Mouse (Mus musculus): ENCODE results near the gene Lcn3. TPM values are rescaled to one million over a fixed set of nuclear protein-coding genes. Genes with fewer than 3 reads are reported as not detected.
"Not testable (repeated sequence)": the region's sequence is repeated elsewhere in the genome, so short reads cannot be mapped to it uniquely, and the experiment has no call there.

Lcn3 gene
- total and polyA plus RNA-seq, 2 experiments from 2014 or later: not detected

DNA sequence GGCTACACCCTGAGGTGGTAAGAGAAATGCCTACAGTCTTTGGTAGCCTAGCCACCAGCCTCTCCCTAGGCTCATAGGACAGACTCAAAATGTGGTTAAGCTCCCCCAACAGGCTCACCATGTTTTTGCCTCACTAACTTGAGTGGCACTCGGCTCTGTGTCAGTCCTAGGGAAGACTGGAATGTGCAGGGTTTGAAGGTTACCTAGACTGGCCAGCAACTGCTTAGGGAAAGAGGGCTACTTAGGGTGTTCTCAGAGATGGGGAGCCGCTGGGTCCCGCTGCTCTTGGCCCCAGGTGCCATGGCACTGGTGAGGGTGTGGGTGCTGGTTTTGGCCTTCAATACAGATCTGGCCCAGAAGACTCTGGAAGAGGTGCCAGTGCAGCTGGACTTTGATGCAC is 16.6 kb downstream of the Lcn3 start, which contains the start of gene Gm13539:
Gm13539 (plus strand) TSS at position 301 of the 400 bp plus-strand sequence.
- Histone ChIP-seq H3K36me3 (ENCODE audit: insufficient read depth, low read length) (no peaks in the 10 kb centered on the region), H3K4me2 (ENCODE audit: low read depth, low read length) (no peak within 1 kb of the TSS), H3K27ac (no peak within 1 kb of the TSS), H3K4me1 (ENCODE audit: insufficient read depth, low read length) (no peaks in the 10 kb centered on the region), H3K4me3 (ENCODE audit: low read length) (no peak within 1 kb of the TSS), H3K9me3 (ENCODE audit: low read length) (no peaks in the 10 kb centered on the region), H3K9ac (replicated peaks; ENCODE audit: low read length) (no peak within 1 kb of the TSS), H3K27me3 (ENCODE audit: insufficient read depth, low read length) (no peaks in the 10 kb centered on the region)
- WGBS: 84% methylated on average over 3 of the region's 3 CpGs
- ATAC-seq (no peak), DNase-seq (ENCODE audit: low spot score) (no peak)
- no peak for TF ChIP-seq CTCF (IDR thresholded peaks at IDR 0.05; ENCODE audit: low read depth)

DNA sequence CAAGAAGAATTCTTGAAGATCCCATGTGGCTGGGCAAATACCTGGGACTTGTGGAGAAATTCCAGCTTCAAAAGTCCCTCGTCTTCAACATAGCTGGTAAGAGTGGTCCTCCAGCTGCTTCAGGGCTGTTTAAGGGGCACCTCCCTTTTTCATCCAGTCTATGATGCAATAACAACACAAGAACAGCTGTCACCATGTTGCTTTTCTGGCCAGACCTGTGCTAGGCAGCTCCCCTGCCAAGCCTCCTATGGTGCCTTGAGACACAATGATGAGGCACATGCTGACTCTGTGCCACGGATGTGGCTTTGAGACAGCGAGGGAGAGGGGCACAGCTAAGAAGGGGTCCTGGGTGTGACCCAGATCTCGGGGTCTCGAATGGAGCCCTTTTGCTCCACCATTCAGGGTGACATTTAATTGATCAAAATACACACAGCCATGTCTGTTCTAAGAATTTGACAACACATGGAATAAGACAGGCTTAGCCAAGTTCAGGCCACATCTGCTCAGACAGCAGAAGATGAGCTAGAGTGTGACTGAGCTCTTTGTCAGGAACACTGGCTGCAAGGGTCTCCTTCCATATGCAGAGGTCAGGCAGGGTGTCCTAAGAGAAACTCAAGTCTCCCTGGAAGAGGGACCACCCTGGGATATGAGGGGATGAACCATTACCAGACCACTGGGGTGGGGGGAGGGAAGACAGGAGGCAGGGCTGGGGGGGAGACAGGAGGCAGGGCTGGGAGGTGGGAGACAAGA is 20.4 kb downstream of the Lcn3 start:
- TF ChIP-seq CTCF (IDR thresholded peaks at IDR 0.05; ENCODE audit: low read depth): no peak
- ATAC-seq (0 out of 2 replicates have a peak, but pooled peaks have one; percentile 24), DNase-seq (ENCODE audit: low spot score) (peak; percentile 45)

DNA sequence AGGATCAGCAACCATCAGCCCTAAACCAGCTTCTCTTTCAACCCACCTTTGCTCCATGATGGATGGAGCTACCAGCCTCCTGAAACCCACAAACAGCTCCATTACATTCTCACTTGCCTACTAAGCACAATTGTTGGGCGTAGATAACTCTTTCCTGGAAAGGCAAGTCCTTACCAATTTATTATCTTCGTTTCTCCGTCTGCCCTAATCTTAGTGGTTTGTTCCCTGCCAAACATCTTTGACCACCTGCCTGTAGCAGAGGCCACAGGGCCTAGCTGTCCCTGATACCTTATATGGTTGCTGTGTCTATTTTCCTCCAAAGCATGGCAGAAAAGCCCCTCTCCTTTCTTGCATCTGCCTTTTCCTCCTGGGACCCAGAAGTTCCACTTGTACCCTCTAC is 23.7 kb downstream of the Lcn3 start:
- ATAC-seq: no peak
- 90% methylated on average over 3 of the region's 3 CpGs for WGBS

More for the DNA sequence above, 20.4 kb downstream of the Lcn3 start:
- Histone ChIP-seq H3K9ac (replicated peaks; ENCODE audit: low read length) (no peak overlapping the region), H3K27me3 (ENCODE audit: insufficient read depth, low read length) (no peaks in the 10 kb centered on the region), H3K9me3 (ENCODE audit: low read length) (no peaks in the 10 kb centered on the region), H3K36me3 (ENCODE audit: insufficient read depth, low read length) (no peaks in the 10 kb centered on the region), H3K4me1 (ENCODE audit: insufficient read depth, low read length) (no peaks in the 10 kb centered on the region), H3K4me3 (ENCODE audit: low read length) (no peak overlapping the region), H3K27ac (no peak overlapping the region), H3K4me2 (ENCODE audit: low read depth, low read length) (no peak overlapping the region)
- 48% methylated on average over 5 of the region's 5 CpGs for WGBS

DNA sequence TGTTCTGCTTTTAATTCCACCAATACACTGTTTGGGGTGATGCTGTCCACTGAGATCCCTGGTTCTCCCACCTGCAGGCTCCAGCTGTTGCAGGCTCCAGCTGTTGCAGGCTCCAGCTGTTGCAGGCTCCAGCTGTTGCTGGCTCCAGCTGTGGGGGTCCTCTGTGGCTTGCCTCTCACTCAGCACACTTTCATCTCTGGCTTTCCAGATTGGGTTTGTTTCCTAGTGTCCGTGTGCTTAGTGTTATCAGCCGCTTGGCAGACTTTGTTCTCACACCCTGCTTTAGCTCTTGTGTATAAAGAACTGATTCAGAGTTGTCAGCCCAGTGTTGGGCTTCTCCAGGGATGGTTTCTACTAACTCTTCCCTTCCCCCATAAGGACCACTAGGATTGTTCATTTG is 32.3 kb downstream of the Lcn3 start:
- no peak overlapping the region for H3K4me2 ChIP-seq (ENCODE audit: low read depth, low read length)
- DNase-seq (ENCODE audit: low spot score) (no peak), ATAC-seq (no peak)
- H3K27ac ChIP-seq: no peak overlapping the region
- H3K27me3 ChIP-seq (ENCODE audit: insufficient read depth, low read length): no peaks in the 10 kb centered on the region
- no peaks in the 10 kb centered on the region for H3K4me1 ChIP-seq (ENCODE audit: insufficient read depth, low read length)
- no peak for TF ChIP-seq CTCF (IDR thresholded peaks at IDR 0.05; ENCODE audit: low read depth)
- 23% methylated on average over 2 of the region's 2 CpGs for WGBS
- H3K4me3 ChIP-seq (ENCODE audit: low read length): no peak overlapping the region
- no peak overlapping the region for H3K9ac ChIP-seq (replicated peaks; ENCODE audit: low read length)
- no peaks in the 10 kb centered on the region for H3K9me3 ChIP-seq (ENCODE audit: low read length)
- H3K36me3 ChIP-seq (ENCODE audit: insufficient read depth, low read length): no peaks in the 10 kb centered on the region

More for the DNA sequence above, 23.7 kb downstream of the Lcn3 start:
- Histone ChIP-seq H3K27ac (no peak overlapping the region), H3K36me3 (ENCODE audit: insufficient read depth, low read length) (no peaks in the 10 kb centered on the region), H3K4me3 (ENCODE audit: low read length) (no peak overlapping the region), H3K9me3 (ENCODE audit: low read length) (no peaks in the 10 kb centered on the region), H3K4me1 (ENCODE audit: insufficient read depth, low read length) (no peaks in the 10 kb centered on the region), H3K9ac (replicated peaks; ENCODE audit: low read length) (no peak overlapping the region), H3K27me3 (ENCODE audit: insufficient read depth, low read length) (no peaks in the 10 kb centered on the region), H3K4me2 (ENCODE audit: low read depth, low read length) (no peak overlapping the region)
- TF ChIP-seq CTCF (IDR thresholded peaks at IDR 0.05; ENCODE audit: low read depth): no peak
- no peak for DNase-seq (ENCODE audit: low spot score)

DNA sequence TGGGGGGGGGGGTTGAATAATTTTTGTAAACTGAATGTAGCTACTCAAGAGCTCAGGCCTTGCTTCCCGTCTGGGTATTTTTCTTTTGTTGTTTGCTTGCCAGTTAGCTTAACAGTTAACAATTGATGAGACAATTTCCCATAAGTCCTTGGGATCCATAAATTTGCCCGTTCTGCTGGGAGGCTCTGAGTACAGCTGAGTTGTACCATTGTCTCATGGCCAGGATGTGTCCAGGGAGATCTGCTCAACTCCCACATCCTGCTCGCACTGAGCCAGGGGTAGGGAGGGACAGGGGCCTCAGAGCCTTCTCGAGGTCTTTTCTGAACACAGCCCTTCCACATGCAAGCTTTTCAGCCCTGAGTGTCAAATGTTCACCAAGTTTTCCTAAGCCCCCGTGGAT is 32.7 kb downstream of the Lcn3 start:
- Histone ChIP-seq H3K27ac (no peak overlapping the region), H3K9ac (replicated peaks; ENCODE audit: low read length) (no peak overlapping the region), H3K36me3 (ENCODE audit: insufficient read depth, low read length) (no peaks in the 10 kb centered on the region), H3K4me1 (ENCODE audit: insufficient read depth, low read length) (no peaks in the 10 kb centered on the region), H3K4me2 (ENCODE audit: low read depth, low read length) (no peak overlapping the region), H3K9me3 (ENCODE audit: low read length) (no peaks in the 10 kb centered on the region), H3K4me3 (ENCODE audit: low read length) (no peak overlapping the region), H3K27me3 (ENCODE audit: insufficient read depth, low read length) (no peaks in the 10 kb centered on the region)
- TF ChIP-seq CTCF (IDR thresholded peaks at IDR 0.05; ENCODE audit: low read depth): no peak
- WGBS: 31% methylated on average over 5 of the region's 5 CpGs
- ATAC-seq (no peak), DNase-seq (ENCODE audit: low spot score) (no peak)

DNA sequence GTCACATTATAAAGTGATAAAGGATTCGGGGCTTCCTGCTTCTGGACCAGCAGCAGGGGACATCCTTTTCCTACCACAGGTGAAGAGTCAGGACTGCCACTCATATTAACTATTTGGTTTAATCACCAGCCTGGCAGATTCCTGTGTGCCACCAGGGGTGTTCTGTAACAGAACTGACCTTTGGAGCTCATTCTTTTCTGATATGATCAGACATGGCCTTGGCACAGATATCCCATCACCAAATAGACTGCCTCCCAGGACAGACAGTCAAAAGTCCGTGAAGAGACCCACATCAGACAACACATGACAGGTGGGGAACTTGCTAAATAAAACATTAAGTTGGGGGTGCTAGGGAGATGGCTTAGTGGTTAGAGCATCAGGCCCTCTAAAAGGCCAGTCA is 46.3 kb downstream of the Lcn3 start:
- no peak for TF ChIP-seq CTCF (IDR thresholded peaks at IDR 0.05; ENCODE audit: low read depth)
- Histone ChIP-seq H3K9me3 (ENCODE audit: low read length) (no peaks in the 10 kb centered on the region), H3K4me3 (ENCODE audit: low read length) (no peak overlapping the region)

DNA sequence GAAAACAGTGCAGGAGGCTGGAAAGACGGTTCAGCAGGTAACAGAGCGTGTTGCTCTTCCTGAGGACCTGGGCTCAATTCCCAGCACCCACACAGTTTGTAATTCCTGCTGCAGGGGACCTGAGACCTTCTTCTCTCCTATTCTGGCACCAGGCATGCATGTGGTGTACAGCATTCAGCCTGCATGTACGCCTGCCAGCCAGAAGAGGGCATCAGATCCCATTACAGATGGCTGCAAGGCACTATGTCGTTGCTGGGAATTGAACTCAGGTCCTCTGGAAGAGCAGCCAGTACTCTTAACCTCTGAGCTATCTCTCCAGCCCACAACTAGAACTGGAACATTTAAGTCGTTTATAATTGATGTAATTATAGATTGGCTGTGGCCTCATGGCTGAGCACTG is 48.0 kb downstream of the Lcn3 start:
- DNase-seq (ENCODE audit: low spot score): no peak
- TF ChIP-seq CTCF (IDR thresholded peaks at IDR 0.05; ENCODE audit: low read depth): no peak
- WGBS: 80% methylated on average over 5 of the region's 5 CpGs
- ATAC-seq: no peak
- H3K36me3 ChIP-seq (ENCODE audit: insufficient read depth, low read length): no peaks in the 10 kb centered on the region
- no peaks in the 10 kb centered on the region for H3K27me3 ChIP-seq (ENCODE audit: insufficient read depth, low read length)
- H3K27ac ChIP-seq: no peak overlapping the region
- H3K9ac ChIP-seq (replicated peaks; ENCODE audit: low read length): no peak overlapping the region
- H3K4me3 ChIP-seq (ENCODE audit: low read length): no peak overlapping the region
- H3K4me2 ChIP-seq (ENCODE audit: low read depth, low read length): no peak overlapping the region
- no peaks in the 10 kb centered on the region for H3K4me1 ChIP-seq (ENCODE audit: insufficient read depth, low read length)
- no peaks in the 10 kb centered on the region for H3K9me3 ChIP-seq (ENCODE audit: low read length)

More for the DNA sequence above, 46.3 kb downstream of the Lcn3 start:
- Histone ChIP-seq H3K27me3 (ENCODE audit: insufficient read depth, low read length) (no peaks in the 10 kb centered on the region), H3K4me2 (ENCODE audit: low read depth, low read length) (no peak overlapping the region), H3K27ac (no peak overlapping the region), H3K9ac (replicated peaks; ENCODE audit: low read length) (no peak overlapping the region), H3K36me3 (ENCODE audit: insufficient read depth, low read length) (no peaks in the 10 kb centered on the region), H3K4me1 (ENCODE audit: insufficient read depth, low read length) (no peaks in the 10 kb centered on the region)
- DNase-seq (ENCODE audit: low spot score) (no peak), ATAC-seq (no peak)
- 73% methylated on average over 2 of the region's 2 CpGs for WGBS

DNA sequence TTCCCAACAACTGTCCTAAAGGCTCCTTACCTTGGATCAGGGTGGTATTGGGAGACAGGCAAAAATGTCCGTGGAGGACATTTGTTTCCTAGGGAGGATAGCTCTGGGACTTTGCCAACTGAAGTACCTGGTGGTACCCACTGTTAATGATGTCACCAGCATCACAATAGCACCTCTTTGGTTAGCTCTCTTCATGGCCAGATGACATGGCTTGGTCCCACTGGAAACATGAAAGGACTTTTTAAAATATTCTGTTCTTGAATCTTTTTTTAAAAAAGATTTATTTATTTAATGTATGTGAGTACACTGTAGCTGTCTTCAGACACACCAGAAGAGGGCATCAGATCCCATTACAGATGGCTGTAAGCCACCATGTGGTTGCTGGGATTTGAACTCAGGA is 50.4 kb downstream of the Lcn3 start, which contains the start of gene Glt6d1:
Glt6d1 (minus strand) TSS at position 101 of the 400 bp plus-strand sequence.
- not testable (repeated sequence) for H3K27ac ChIP-seq; H3K9me3 ChIP-seq (ENCODE audit: low read length); H3K36me3 ChIP-seq (ENCODE audit: insufficient read depth, low read length); H3K4me1 ChIP-seq (ENCODE audit: insufficient read depth, low read length); H3K27me3 ChIP-seq (ENCODE audit: insufficient read depth, low read length); H3K9ac ChIP-seq (replicated peaks; ENCODE audit: low read length); DNase-seq (ENCODE audit: low spot score); ATAC-seq; H3K4me2 ChIP-seq (ENCODE audit: low read depth, low read length); H3K4me3 ChIP-seq (ENCODE audit: low read length)
- WGBS: 78% methylated on average over 1 of the region's 1 CpGs
